Mouse (Mus musculus): ENCODE measurements around the gene Scgb1b12.
"Not testable (repeated sequence)": the region's sequence is repeated elsewhere in the genome, so short reads cannot be mapped to it uniquely, and the experiment has no call there.

- TF ChIP-seq GATA1 (IDR thresholded peaks at IDR 0.05; ENCODE audit: borderline replicate concordance, low read length); FLI1 (IDR thresholded peaks at IDR 0.05; ENCODE audit: low read length): not testable (repeated sequence)
Observed at GRCm38 (mm10) chr7:32333882-32334281, at the start of gene Scgb1b12.

Data from megakaryocyte, embryonic 14.5 days (primary cell).